Mouse (Mus musculus) neural tube, embryonic 11.5 days (tissue): ENCODE results near the gene Ap1s1. TPM values are rescaled to one million over a fixed set of nuclear protein-coding genes. Genes with fewer than 3 reads are reported as not detected.
A peak's percentile ranks its signal among the peaks of the same experiment; 100 is the strongest.

Experiments used
- ATAC-seq: fragments of 200-750 bp; cut with Nextera tagmentation; 2 replicates; pipeline ENCODE4 v1.8.0; 2017; ENCODE audit warnings: moderate number of reproducible peaks, mild to moderate bottlenecking, moderate TSS enrichment, moderate library complexity; ENCODE audit not compliant: insufficient read depth, low FRiP score, low TSS enrichment
- DNase-seq: peaks from one replicate; pipeline ENCODE4 v3.0.0-alpha.2; 2015; ENCODE audit warnings: low spot score
- H3K27ac ChIP-seq: fragments of 300-500 bp; sonication (generic); 2 replicates; pipeline ENCODE4 v1.5.1; 2014; ENCODE audit warnings: low read depth, mild to moderate bottlenecking, low read length
- H3K27me3 ChIP-seq: fragments of 300-500 bp; sonication (generic); 2 replicates; pipeline ENCODE4 v1.6.1; 2014; ENCODE audit warnings: mild to moderate bottlenecking, low read length, mixed read lengths; ENCODE audit not compliant: control insufficient read depth, insufficient read depth
- H3K36me3 ChIP-seq: fragments of 300-500 bp; sonication (generic); 2 replicates; pipeline ENCODE4 v1.6.1; 2014; ENCODE audit warnings: mild to moderate bottlenecking, low read length, moderate library complexity, mixed read lengths; ENCODE audit not compliant: control insufficient read depth, insufficient read depth
- H3K4me1 ChIP-seq: fragments of 300-500 bp; sonication (generic); 2 replicates; pipeline ENCODE4 v1.6.1; 2014; ENCODE audit warnings: low read length, mixed read lengths; ENCODE audit not compliant: control insufficient read depth, insufficient read depth
- H3K4me2 ChIP-seq: fragments of 300-500 bp; sonication (generic); 2 replicates; pipeline ENCODE4 v1.6.1; 2014; ENCODE audit warnings: low read depth, mild to moderate bottlenecking, moderate library complexity
- H3K4me3 ChIP-seq: fragments of 300-500 bp; sonication (generic); 2 replicates; pipeline ENCODE4 v1.5.1; 2014; ENCODE audit warnings: low read depth, low read length
- H3K9ac ChIP-seq: fragments of 300-500 bp; sonication (generic); 2 replicates; pipeline ENCODE4 v1.6.1; 2014; ENCODE audit warnings: mild to moderate bottlenecking, low read length
- H3K9me3 ChIP-seq: fragments of 300-500 bp; sonication (generic); 2 replicates; pipeline ENCODE4 v1.6.1; 2016; ENCODE audit warnings: low read length; ENCODE audit not compliant: control insufficient read depth
- WGBS: fragments of 180-500 bp; shearing (Covaris S2); extraction: QIAGEN DNeasy Blood & Tissue Kit; methylation state at CpG from one replicate; pipeline ENCODE4 v1.1.7; 2014; 5-methylcytosine and 5-hydroxymethylcytosine counted together
- polyA plus RNA-seq: library from polyadenylated mRNA; unstranded; fragments of >200 nt; fragmentation: Nextera tagmentation; extraction: Ambion mirVana; gene quantifications from 2 replicates; pipeline ENCODE4 v1.2.1, GENCODE M21; 2014

Ap1s1 gene
- polyA plus RNA-seq, 1 experiment from 2014 or later = 166 TPM

DNA sequence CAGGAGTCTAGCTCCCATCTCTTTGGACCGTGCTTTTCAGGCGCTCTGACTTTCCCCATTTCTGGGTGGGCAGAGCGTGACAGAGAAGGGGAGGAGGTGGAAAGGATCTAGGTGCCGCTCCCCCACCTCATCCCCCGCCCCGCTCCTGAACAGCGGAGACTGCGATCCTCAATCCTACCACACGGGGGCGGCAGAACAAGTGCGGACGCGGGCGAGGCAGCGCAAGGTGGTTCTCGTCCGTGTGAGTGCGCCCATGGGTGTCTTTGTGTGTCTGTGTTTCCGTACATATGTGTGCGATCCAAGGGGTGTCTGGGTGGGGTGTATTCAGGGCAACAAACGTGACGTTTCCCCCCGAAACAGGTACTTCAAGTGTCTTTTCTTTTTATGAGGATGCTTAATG, 20.8 kb downstream of the Ap1s1 start:
- no peaks in the 10 kb centered on the region for H3K36me3 ChIP-seq
- H3K4me1 ChIP-seq = no peaks in the 10 kb centered on the region
- ATAC-seq (no peak), DNase-seq (peak; percentile 81)
- H3K4me2 ChIP-seq = no peak overlapping the region; the same call in 1 of the 2 replicates
- no peak overlapping the region for H3K4me3 ChIP-seq
- peaks cover 52% of the 10 kb centered on the region for H3K27me3 ChIP-seq
- 0% methylated on average over 23 of the region's 23 CpGs for WGBS
- no peak overlapping the region for H3K9ac ChIP-seq
- H3K27ac ChIP-seq = no peak overlapping the region
- no peaks in the 10 kb centered on the region for H3K9me3 ChIP-seq

DNA sequence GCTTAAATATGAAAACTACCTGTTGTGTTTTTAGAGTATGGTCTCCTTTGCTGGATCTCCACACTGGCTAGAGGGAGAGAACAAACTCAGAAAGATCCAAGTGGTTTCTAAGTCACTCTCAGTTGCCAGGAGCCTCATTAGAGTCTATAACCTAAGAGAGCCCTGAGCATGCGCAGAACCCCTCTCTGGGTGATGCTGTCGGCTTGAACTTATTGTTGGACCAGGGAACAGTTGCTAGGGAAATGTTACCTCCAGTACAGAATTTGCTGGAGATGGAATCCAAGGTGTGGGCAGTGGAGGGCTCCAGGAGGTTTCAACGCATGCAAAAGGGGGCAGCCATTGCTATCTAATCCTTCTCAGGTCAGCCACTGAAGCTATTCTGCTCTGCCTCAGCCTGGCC, 21.6 kb downstream of the Ap1s1 start:
- Histone ChIP-seq H3K4me2 (no peak overlapping the region), H3K36me3 (no peaks in the 10 kb centered on the region), H3K9ac (no peak overlapping the region), H3K27ac (no peak overlapping the region), H3K4me3 (no peak overlapping the region), H3K9me3 (no peaks in the 10 kb centered on the region), H3K27me3 (peaks cover 49% of the 10 kb centered on the region), H3K4me1 (no peaks in the 10 kb centered on the region)
- DNase-seq (no peak), ATAC-seq (no peak)
- WGBS = 46% methylated on average over 3 of the region's 3 CpGs

DNA sequence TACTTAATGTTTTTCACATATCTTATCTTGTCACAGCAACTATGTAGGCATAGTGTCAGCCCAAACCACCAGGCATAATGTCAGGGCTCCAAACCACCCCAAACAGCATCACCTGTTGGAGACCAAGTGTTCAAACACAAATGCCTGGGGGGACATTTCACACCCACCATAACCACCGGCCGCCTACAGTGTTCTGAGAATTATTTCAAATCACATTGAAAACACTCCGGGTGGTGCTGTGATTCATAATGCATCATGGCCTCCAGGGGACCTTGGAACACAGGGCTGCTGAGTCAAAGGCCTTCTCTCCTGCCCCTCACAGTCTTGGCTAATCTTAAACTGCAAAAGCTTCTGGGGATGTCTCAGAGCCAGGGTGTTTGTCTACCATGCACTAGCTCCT, 30.0 kb downstream of the Ap1s1 start:
- ATAC-seq = no peak
- no peaks in the 10 kb centered on the region for H3K27me3 ChIP-seq
- no peak for DNase-seq
- no peaks in the 10 kb centered on the region for H3K36me3 ChIP-seq
- no peaks in the 10 kb centered on the region for H3K4me1 ChIP-seq
- H3K4me3 ChIP-seq = no peak overlapping the region
- no peak overlapping the region for H3K27ac ChIP-seq
- H3K9ac ChIP-seq = no peak overlapping the region
- WGBS = 81% methylated on average over 3 of the region's 3 CpGs
- no peaks in the 10 kb centered on the region for H3K9me3 ChIP-seq
- H3K4me2 ChIP-seq = no peak overlapping the region

DNA sequence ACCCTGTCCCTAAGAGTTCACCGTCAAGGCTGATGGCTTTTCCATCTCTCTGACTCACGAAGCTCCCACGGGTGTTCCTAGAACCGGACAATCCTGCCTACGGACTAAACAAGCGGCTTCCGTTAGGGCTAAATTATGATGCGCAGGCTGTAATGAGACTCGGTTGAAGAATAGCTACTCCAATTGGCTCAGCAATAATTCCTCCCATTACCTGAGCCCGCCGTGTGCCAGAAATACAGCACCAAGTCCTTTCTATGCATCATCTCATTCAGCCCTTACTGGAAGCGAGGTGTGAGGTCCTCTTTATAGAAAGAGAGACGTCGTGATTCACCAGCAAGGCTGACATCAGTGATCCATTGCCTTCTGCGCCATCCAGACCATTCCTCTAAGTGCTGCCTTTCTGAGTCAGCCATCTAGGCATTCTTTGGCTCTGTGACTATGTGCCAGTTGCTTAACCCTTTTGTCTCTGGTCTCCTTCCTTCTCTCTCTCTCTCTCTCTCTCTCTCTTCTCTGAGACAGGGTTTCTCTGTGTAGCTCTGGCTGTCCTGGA, 33.5 kb downstream of the Ap1s1 start:
- DNase-seq = no peak
- no peak for ATAC-seq
- Histone ChIP-seq H3K36me3 (no peaks in the 10 kb centered on the region), H3K4me2 (no peak overlapping the region), H3K4me3 (no peak overlapping the region), H3K27ac (no peak overlapping the region), H3K9ac (no peak overlapping the region), H3K4me1 (no peaks in the 10 kb centered on the region), H3K27me3 (no peaks in the 10 kb centered on the region), H3K9me3 (no peaks in the 10 kb centered on the region)
- 75% methylated on average over 15 of the region's 15 CpGs for WGBS

DNA sequence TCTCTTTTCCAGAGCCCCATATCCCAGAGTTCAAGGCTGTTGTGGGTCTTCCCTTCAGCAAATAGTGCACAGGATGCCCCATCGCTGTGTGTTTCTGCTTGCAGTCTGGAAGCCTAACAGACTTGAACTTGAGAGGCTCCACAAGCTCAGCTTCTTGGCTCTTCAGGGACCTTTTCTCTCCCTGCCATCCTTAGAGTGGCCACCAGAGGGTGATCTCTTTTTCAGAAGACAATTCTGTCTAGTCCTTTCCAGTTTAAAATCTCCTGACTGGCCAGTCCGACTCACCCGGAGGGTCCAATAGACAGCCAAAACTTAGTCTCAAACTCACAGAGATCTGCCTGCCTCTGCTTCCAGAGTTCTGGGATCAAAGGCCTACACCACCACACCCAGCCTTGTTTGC, 35.9 kb downstream of the Ap1s1 start:
- 33% methylated on average over 3 of the region's 3 CpGs for WGBS
- no peaks in the 10 kb centered on the region for H3K36me3 ChIP-seq
- DNase-seq (peak; percentile 58), ATAC-seq (no peak)
- H3K4me2 ChIP-seq = no peak overlapping the region
- H3K4me3 ChIP-seq = no peak overlapping the region
- no peaks in the 10 kb centered on the region for H3K4me1 ChIP-seq
- H3K9ac ChIP-seq = no peak overlapping the region
- no peak overlapping the region for H3K27ac ChIP-seq
- H3K27me3 ChIP-seq = no peaks in the 10 kb centered on the region
- H3K9me3 ChIP-seq = no peaks in the 10 kb centered on the region

DNA sequence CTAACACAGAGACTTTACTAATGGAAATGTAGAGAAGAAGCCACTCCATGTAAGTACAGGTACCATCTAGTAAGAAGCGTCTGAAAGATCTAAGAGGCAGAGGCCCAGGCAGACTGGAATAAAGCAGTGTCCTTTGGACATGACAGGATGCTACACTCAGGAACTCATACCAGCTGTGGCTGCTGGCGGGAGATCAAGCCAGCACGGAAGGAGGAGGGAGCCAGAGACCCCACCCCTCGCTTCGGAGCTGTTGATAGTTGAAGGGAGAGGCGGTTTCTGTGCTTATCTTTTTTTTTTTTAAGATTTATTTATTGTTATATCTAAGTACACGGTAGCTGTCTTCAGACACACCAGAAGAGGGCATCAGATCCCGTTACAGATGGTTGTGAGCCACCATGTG, 38.7 kb downstream of the Ap1s1 start:
- H3K9me3 ChIP-seq = no peaks in the 10 kb centered on the region
- H3K4me1 ChIP-seq = no peaks in the 10 kb centered on the region
- no peak overlapping the region for H3K4me3 ChIP-seq
- H3K4me2 ChIP-seq = no peak overlapping the region
- no peak overlapping the region for H3K9ac ChIP-seq
- no peak overlapping the region for H3K27ac ChIP-seq
- ATAC-seq = no peak
- WGBS = 71% methylated on average over 8 of the region's 8 CpGs
- DNase-seq = no peak
- H3K36me3 ChIP-seq = no peaks in the 10 kb centered on the region
- no peaks in the 10 kb centered on the region for H3K27me3 ChIP-seq

DNA sequence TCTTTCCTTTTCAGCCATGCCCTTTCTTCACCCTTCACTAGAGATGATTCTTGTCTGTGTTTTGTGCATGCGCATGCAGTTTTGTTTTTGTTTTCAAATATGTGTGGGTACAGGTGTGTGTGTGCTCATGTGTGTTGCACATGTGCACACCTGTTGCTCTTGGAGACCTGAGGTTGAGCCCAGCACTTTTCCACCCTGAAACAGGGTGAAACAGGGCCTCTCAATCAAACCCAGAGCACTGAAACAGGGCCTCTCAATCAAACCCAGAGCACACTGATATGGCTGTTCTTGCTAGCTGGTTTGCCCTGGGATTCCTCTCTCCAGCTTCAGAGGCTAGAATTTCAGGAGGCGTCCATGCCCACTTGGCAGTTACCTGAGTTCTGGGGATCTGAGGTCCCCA, 45.3 kb downstream of the Ap1s1 start:
- ATAC-seq (no peak), DNase-seq (peak; percentile 32)
- H3K36me3 ChIP-seq = peaks cover 2% of the 10 kb centered on the region; the same call in 1 of the 2 replicates
- H3K27ac ChIP-seq = no peak overlapping the region
- H3K9me3 ChIP-seq = no peaks in the 10 kb centered on the region
- H3K4me1 ChIP-seq = no peaks in the 10 kb centered on the region
- H3K27me3 ChIP-seq = no peaks in the 10 kb centered on the region
- 77% methylated on average over 2 of the region's 2 CpGs for WGBS
- no peak overlapping the region for H3K9ac ChIP-seq
- no peak overlapping the region for H3K4me2 ChIP-seq
- no peak overlapping the region for H3K4me3 ChIP-seq

DNA sequence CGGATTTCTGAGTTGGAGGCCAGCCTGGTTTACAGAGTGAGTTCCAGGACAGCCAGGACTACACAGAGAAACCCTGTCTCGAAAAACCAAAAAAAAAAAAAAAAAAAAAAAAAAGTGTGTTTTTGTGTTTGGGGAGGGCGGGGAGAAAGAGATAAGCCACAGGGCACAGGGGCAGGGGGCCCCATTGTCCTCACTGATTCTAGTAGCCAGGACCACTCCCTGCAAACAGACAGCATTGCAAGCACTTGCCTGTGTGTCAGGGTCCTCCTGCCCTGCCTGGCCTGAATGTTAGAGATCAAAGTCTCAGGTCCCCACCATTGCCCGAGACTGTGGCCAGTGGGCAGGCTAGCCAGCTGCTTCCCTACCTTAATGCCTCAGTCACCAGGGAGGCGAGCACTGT, 46.5 kb downstream of the Ap1s1 start:
- ATAC-seq (no peak), DNase-seq (no peak)
- no peaks in the 10 kb centered on the region for H3K4me1 ChIP-seq
- H3K36me3 ChIP-seq = peaks cover 3% of the 10 kb centered on the region
- H3K27me3 ChIP-seq = no peaks in the 10 kb centered on the region
- no peak overlapping the region for H3K27ac ChIP-seq
- H3K9me3 ChIP-seq = no peaks in the 10 kb centered on the region
- no peak overlapping the region for H3K4me2 ChIP-seq
- 76% methylated on average over 5 of the region's 5 CpGs for WGBS
- no peak overlapping the region for H3K9ac ChIP-seq
- no peak overlapping the region for H3K4me3 ChIP-seq

DNA sequence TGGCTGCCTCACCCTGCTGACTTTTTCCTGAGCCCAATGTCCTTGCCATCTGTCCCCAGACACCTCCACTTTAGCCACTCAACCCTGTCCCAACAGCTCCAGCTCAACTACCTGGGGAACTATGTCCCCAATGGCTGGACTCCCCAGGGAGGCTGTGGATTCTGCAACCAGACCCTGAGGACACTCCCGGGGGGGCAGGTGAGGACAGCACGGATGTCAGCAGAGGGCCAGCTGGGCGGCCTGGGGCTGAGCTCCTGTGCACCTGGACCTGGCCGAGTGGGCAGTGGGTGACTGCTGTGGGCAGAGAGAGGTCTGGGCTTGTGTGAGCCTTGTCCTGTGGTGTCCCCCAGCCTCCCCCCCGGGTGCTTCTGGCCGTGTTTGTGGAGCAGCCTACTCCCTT, 56.1 kb downstream of the Ap1s1 start:
- 92% methylated on average over 6 of the region's 6 CpGs for WGBS
- peaks cover 20% of the 10 kb centered on the region for H3K36me3 ChIP-seq
- no peak for ATAC-seq

More for the DNA sequence above, 56.1 kb downstream of the Ap1s1 start:
- no peak overlapping the region for H3K9ac ChIP-seq
- H3K4me1 ChIP-seq = peaks cover 12% of the 10 kb centered on the region; the same call in 1 of the 2 replicates
- H3K4me2 ChIP-seq = no peak overlapping the region
- H3K27ac ChIP-seq = no peak overlapping the region
- H3K9me3 ChIP-seq = no peaks in the 10 kb centered on the region
- H3K27me3 ChIP-seq = no peaks in the 10 kb centered on the region
- no peak overlapping the region for H3K4me3 ChIP-seq
- no peak for DNase-seq
